Mouse (Mus musculus): ENCODE results near the gene Celf6. TPM values are rescaled to one million over a fixed set of nuclear protein-coding genes. Genes with fewer than 3 reads are reported as not detected.
A peak's percentile ranks its signal among the peaks of the same experiment; 100 is the strongest.

Gene Celf6
- polyA plus RNA-seq, 1 experiment from 2014 or later: 0.03 TPM

DNA sequence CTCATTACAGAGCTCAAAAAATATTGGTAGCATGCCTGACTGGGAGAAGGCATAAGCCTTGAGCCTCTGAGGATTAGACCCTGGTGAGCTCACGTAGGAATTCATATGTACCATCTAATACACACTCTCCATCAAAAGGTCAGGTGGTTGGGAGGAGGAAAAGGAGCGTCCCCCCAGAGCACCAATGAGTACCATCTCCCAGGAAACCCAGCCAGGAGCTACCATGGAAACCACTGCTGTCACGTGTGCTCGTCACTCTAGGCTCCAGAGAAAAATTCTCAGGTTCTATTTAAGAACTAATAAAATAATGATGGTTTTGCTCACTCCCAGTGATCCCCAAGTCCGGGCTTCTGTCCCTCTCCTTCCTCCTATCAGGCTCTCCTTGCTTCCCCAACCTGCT lies 10.5 kb downstream of the Celf6 start:
- no peak for ATAC-seq (ENCODE audit: insufficient read depth)
- no peak overlapping the region for H3K4me2 ChIP-seq
- no peaks in the 10 kb centered on the region for H3K9me3 ChIP-seq (replicated peaks)
- H3K4me1 ChIP-seq (replicated peaks): no peaks in the 10 kb centered on the region
- H3K27me3 ChIP-seq: peaks cover 93% of the 10 kb centered on the region
- no peak overlapping the region for H3K27ac ChIP-seq (replicated peaks)
- WGBS (ENCODE audit: insufficient replicate concordance): 52% methylated on average over 5 of the region's 5 CpGs
- H3K36me3 ChIP-seq (replicated peaks): no peaks in the 10 kb centered on the region
- H3K4me3 ChIP-seq (replicated peaks): no peak overlapping the region
- H3K9ac ChIP-seq: no peak overlapping the region

DNA sequence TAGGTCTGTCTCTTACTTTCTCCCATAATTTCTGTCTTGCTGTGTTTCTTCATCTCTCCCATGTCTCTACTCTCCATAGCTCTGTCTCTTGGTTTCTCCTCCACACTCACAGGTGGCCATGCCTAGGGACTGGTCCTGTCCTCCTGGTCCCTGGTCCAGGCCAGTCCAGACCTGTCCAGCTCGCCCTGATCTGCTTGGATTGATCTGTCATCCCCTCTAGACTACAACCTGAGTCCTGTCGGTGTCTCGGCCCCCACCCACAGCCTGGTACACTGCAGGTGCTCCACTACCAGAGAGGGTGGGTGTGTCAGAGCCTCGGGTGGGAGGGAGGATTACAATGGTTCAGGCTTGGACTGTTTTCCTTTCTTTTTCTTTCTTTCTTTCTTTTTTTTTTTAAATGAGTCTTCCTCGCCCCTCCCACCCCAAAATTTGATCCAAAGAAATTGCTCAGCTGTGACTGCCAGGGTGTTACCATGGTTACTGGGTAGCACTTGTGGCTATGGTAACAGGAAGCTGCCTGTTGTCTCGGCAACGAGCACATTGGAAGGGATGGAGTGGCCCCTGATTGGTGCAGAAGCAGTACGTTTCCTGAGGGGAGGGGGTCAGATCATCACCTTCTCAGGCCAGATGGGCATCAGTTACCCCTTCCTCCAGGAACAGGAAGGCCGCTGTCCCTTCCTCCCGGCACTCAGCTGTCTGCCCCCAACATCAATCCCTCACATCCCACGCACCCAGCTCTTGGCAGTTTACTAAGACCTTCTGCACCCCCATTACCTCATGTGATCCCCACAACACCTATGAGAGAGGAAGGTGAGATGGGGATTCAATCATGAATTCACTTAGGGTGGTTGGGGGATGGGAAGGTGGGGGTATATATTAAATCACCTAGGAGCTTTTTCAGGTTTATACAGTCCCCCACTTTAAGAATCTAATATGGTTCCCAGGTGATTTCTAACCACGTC lies 11.3 kb downstream of the Celf6 start:
- H3K36me3 ChIP-seq (replicated peaks): no peaks in the 10 kb centered on the region
- H3K27ac ChIP-seq (replicated peaks): no peak overlapping the region
- no peak overlapping the region for H3K4me3 ChIP-seq (replicated peaks)
- no peaks in the 10 kb centered on the region for H3K9me3 ChIP-seq (replicated peaks)
- H3K9ac ChIP-seq: no peak overlapping the region
- no peak for ATAC-seq (ENCODE audit: insufficient read depth)
- H3K4me1 ChIP-seq (replicated peaks): no peaks in the 10 kb centered on the region
- WGBS (ENCODE audit: insufficient replicate concordance): 33% methylated on average over 12 of the region's 12 CpGs
- no peak overlapping the region for H3K4me2 ChIP-seq
- peaks cover 85% of the 10 kb centered on the region for H3K27me3 ChIP-seq

DNA sequence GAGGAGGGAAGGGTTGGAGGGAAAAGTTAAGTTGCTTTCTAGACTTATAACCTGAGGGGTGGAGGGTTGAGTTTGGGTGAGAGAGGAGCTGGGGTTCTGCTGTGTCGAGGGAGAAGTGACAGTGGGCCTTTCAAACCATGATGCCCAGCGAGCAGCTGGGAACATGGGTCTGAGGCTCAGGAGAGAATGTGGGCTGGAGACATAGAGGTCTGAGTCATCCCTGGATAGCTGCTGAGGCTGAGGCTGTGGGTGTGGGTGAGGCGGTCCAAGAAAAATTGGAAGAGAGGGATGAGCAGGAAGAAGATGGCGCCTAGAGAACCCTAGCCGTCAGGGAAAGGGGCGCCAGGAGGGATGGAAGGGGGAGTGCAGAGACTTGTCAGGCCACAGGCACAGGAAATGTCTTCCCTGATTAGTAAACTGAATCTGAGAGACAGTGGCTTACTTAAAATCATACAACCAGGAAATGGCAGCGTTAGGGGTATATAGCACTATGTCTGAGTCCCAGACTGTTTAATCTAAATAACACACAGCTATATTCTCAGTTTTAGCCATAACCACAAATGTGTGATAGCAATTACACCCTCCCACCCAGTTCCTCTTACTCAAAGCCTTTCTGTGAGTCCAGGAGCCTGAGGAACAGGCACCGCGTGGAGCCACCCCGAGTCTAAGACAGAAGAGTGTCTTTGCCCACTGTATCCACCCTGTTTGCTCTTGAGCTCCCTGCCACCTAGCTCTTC lies 12.2 kb downstream of the Celf6 start:
- 31% methylated on average over 10 of the region's 10 CpGs for WGBS (ENCODE audit: insufficient replicate concordance)
- Histone ChIP-seq H3K9me3 (replicated peaks) (no peaks in the 10 kb centered on the region), H3K27me3 (peaks cover 76% of the 10 kb centered on the region)

DNA sequence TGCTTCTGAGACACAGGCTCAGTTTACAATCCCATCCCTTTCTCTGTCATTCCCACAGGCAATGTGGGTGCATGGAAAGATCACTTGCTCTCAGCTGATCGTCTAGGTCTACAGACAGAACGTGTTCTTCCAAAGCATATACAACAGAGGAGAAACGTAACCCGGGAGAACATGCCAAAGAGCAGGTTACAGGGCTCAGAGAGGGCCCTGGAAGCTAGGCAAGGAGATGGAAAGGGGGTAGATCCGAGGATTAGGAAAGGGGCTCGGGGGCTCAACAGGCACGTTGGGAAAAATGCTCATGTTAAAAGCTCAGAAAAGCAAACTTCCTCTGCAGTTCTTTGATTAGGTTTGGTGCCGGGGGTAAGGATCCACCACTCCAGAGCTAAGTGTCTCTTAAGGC lies 23.9 kb downstream of the Celf6 start:
- Histone ChIP-seq H3K9me3 (replicated peaks) (no peaks in the 10 kb centered on the region), H3K27ac (replicated peaks) (no peak overlapping the region), H3K4me1 (replicated peaks) (no peaks in the 10 kb centered on the region), H3K27me3 (peaks cover 80% of the 10 kb centered on the region), H3K4me2 (no peak overlapping the region), H3K9ac (no peak overlapping the region), H3K4me3 (replicated peaks) (no peak overlapping the region), H3K36me3 (replicated peaks) (no peaks in the 10 kb centered on the region)
- WGBS (ENCODE audit: insufficient replicate concordance): 60% methylated on average over 8 of the region's 8 CpGs
- no peak for ATAC-seq (ENCODE audit: insufficient read depth)

More for the DNA sequence above, 12.2 kb downstream of the Celf6 start:
- H3K27ac ChIP-seq (replicated peaks): no peak overlapping the region
- ATAC-seq (ENCODE audit: insufficient read depth): no peak
- H3K4me3 ChIP-seq (replicated peaks): no peak overlapping the region
- no peaks in the 10 kb centered on the region for H3K36me3 ChIP-seq (replicated peaks)
- no peak overlapping the region for H3K9ac ChIP-seq
- no peak overlapping the region for H3K4me2 ChIP-seq
- H3K4me1 ChIP-seq (replicated peaks): no peaks in the 10 kb centered on the region

DNA sequence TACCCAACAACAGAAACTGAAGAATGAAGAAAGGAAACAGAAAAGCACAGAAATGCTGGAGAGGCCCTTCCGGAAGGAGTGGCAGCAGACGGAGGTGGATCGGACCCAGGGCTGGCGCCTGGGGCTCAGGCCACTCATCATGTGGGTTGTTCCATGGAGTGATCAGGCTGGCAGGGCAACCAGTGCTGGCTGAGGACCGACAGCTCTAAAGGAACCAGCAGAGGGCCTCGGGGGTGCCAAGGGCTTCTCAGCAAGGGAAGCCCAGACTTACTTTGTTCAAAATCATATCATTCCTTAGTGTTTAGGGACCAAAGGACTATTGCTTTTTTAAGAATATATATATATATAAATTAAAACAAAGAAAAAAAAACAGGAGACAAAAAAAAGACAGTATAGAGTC lies 28.2 kb downstream of the Celf6 start:
- H3K4me1 ChIP-seq (replicated peaks): no peaks in the 10 kb centered on the region
- H3K9ac ChIP-seq: no peak overlapping the region
- H3K4me2 ChIP-seq: no peak overlapping the region
- WGBS (ENCODE audit: insufficient replicate concordance): 48% methylated on average over 6 of the region's 6 CpGs
- H3K36me3 ChIP-seq (replicated peaks): no peaks in the 10 kb centered on the region
- no peak for ATAC-seq (ENCODE audit: insufficient read depth)
- no peaks in the 10 kb centered on the region for H3K9me3 ChIP-seq (replicated peaks)
- H3K27me3 ChIP-seq: peaks cover 75% of the 10 kb centered on the region
- no peak overlapping the region for H3K27ac ChIP-seq (replicated peaks)
- no peak overlapping the region for H3K4me3 ChIP-seq (replicated peaks)

DNA sequence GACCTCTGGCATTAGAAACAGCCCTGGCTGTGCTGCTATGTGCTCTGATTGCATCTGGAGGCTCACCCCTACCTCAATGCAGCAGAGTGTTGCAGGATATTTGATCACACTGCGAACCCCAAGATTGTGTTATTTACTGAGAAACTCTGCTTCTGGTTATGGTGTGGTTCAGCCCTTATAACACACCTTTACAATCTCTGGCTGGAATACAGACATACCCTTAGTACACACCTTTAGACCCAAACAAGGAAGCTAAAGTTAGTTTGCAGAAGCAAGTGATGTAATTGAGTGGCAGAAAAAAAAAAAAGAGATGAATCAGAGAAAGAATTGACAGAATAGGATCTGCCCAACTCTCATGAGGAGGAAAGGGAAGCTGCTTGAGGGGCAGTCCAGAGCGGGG lies 33.2 kb downstream of the Celf6 start:
- ATAC-seq (ENCODE audit: insufficient read depth): no peak
- no peaks in the 10 kb centered on the region for H3K9me3 ChIP-seq (replicated peaks)
- H3K9ac ChIP-seq: no peak overlapping the region
- H3K27ac ChIP-seq (replicated peaks): no peak overlapping the region
- WGBS (ENCODE audit: insufficient replicate concordance): 54% methylated on average over 2 of the region's 2 CpGs
- H3K4me3 ChIP-seq (replicated peaks): no peak overlapping the region
- no peaks in the 10 kb centered on the region for H3K4me1 ChIP-seq (replicated peaks)
- no peak overlapping the region for H3K4me2 ChIP-seq
- H3K36me3 ChIP-seq (replicated peaks): no peaks in the 10 kb centered on the region
- H3K27me3 ChIP-seq: peaks cover 57% of the 10 kb centered on the region

DNA sequence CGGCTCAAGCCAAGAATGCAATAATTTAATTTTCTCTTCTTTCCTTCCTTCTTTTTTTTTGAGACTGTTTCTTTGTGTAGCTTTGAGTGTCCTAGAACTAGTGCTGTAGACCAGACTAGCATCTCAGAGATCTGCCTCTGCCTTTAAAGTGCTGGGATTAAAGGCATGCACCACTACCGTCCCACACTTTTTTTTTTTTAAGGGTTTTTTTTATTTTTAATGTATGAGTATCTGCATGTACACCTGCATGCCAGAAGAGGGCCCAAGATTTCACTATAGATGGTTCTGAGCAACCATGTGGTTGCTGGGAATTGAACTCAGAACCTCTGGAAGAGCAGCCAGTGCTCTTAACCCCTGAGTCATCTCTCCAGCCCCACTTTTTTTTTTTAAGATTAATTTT lies 38.1 kb downstream of the Celf6 start:
- 79% methylated on average over 2 of the region's 2 CpGs for WGBS (ENCODE audit: insufficient replicate concordance)
- no peak for ATAC-seq (ENCODE audit: insufficient read depth)

DNA sequence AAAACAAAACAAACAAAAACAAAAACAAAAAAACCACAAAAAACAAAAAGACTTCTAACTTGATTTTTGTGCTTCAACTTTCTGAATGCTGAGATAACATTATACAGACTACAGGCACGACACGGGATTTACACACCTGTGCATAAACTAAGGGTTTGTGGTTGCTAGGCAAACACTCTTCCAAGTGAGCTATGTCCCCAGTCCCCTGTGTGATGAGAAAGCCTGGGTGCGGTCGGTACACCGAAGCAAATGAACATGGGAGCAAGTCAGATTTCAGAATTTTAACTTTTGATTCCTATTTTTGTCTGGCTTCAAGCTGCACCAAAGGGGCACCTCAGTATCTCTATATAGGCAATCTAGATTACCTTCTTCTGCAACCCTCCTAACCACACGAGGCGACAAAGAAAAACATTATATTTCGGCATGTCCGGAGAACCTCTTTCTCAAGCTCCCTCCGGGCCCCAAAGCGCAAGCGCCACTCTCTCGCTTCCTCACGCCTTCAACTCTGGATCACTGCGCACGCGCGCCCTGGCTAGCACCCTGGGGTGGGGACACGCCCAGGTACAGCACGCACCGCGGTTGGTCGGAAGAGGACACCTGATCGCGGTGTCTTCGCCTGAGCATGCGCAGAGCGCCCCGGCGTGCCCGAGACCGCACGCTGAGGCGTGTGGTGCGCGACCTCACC lies 39.0 kb downstream of the Celf6 start, which contains the start of gene Parp6:
Gene Parp6 (plus strand): TSS at position 663 of the 685 bp plus-strand sequence.
- Histone ChIP-seq H3K4me1 (replicated peaks) (peaks cover 19% of the 10 kb centered on the region), H3K27me3 (peaks cover 22% of the 10 kb centered on the region), H3K4me3 (replicated peaks) (peak within 1 kb of the TSS; percentile 78), H3K9me3 (replicated peaks) (no peaks in the 10 kb centered on the region), H3K4me2 (peak within 1 kb of the TSS; percentile 98), H3K27ac (replicated peaks) (peak within 1 kb of the TSS; percentile 64), H3K36me3 (replicated peaks) (no peaks in the 10 kb centered on the region), H3K9ac (peak within 1 kb of the TSS; percentile 81)
- WGBS (ENCODE audit: insufficient replicate concordance): under 1% methylated on average over 36 of the region's 36 CpGs
- ATAC-seq (ENCODE audit: insufficient read depth): peak; percentile 100

More for the DNA sequence above, 38.1 kb downstream of the Celf6 start:
- Histone ChIP-seq H3K36me3 (replicated peaks) (no peaks in the 10 kb centered on the region), H3K9ac (no peak overlapping the region), H3K4me2 (no peak overlapping the region), H3K27ac (replicated peaks) (no peak overlapping the region), H3K9me3 (replicated peaks) (no peaks in the 10 kb centered on the region), H3K27me3 (peaks cover 31% of the 10 kb centered on the region), H3K4me3 (replicated peaks) (no peak overlapping the region), H3K4me1 (replicated peaks) (peaks cover 19% of the 10 kb centered on the region)

DNA sequence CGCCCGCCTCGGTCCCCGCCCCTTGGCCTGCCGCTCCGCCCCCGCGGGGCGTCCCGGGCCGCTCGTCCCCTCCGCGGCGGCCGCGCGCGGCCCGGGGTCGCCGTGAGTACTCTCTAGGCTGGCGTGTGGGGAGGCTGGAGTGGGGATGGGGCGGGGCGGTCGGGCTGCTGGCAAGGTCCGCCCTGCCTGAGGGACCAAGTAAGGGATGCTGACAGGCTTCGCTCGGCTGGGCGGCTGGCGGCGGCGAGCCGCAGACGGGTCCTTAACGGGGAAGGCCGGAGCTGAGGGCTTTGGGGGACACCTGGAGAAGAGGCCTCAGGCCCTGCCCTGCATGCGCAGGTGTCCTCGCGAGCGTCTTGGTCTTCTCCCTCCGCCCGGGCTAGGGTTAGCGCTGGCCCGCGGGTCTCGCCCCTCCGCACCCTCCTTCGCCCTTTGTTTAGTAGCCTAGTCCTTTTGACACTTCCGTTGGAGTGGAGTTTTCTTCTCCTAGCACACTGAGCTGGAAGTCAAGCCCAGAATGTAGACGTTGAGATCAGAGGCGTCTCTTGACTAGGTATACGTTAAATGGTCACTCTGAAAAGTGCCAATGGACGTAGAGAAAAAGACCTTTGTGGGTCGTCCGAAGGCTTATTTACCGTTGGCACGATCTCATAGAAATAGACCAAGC lies 39.7 kb downstream of the Celf6 start:
- peak; percentile 29 for ATAC-seq (ENCODE audit: insufficient read depth)
- Histone ChIP-seq H3K27ac (replicated peaks) (peak overlapping the region; percentile 64), H3K4me3 (replicated peaks) (peak overlapping the region; percentile 78)

DNA sequence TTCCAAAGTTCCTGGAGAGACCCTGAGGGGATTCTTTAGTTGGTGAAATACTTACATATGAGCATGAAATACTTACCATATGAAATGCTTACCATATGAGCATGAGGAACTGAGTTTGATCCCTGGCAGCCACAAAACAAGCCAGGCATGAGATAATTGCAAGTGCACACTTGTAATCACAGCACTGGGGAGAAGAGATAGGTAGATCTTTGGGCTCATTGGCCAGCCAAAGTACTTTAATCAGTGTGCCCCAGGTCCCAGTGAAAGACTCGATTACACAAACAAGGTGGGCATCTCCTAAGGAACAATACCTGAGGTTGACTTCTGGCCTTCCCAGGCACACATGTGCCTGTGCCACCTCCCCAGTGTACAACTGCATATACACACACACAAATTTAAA lies 60.7 kb downstream of the Celf6 start:
- no peaks in the 10 kb centered on the region for H3K9me3 ChIP-seq (replicated peaks)
- 0 out of 2 replicates have a peak, but pooled peaks cover 4% of the 10 kb centered on the region for H3K4me1 ChIP-seq (replicated peaks)
- H3K36me3 ChIP-seq (replicated peaks): peaks cover 7% of the 10 kb centered on the region; the same call in 1 of the 2 replicates
- H3K27ac ChIP-seq (replicated peaks): no peak overlapping the region
- H3K27me3 ChIP-seq: peaks cover 4% of the 10 kb centered on the region; the same call in 1 of the 2 replicates
- no peak overlapping the region for H3K4me3 ChIP-seq (replicated peaks)
- no peak overlapping the region for H3K9ac ChIP-seq
- ATAC-seq (ENCODE audit: insufficient read depth): no peak
- 21% methylated on average over 1 of the region's 1 CpGs for WGBS (ENCODE audit: insufficient replicate concordance)
- H3K4me2 ChIP-seq: no peak overlapping the region

More for the DNA sequence above, 39.7 kb downstream of the Celf6 start:
- peaks cover 19% of the 10 kb centered on the region for H3K4me1 ChIP-seq (replicated peaks)
- H3K9ac ChIP-seq: peak overlapping the region; percentile 81
- 0 out of 2 replicates have a peak, but pooled peaks cover 3% of the 10 kb centered on the region for H3K36me3 ChIP-seq (replicated peaks)
- under 1% methylated on average over 57 of the region's 58 CpGs for WGBS (ENCODE audit: insufficient replicate concordance)
- no peaks in the 10 kb centered on the region for H3K9me3 ChIP-seq (replicated peaks)
- peak overlapping the region; percentile 98 for H3K4me2 ChIP-seq
- H3K27me3 ChIP-seq: peaks cover 15% of the 10 kb centered on the region
